Mouse (Mus musculus) kidney, adult 2 months (tissue): ENCODE results near the gene Rpl23a. TPM values are rescaled to one million over a fixed set of nuclear protein-coding genes. Genes with fewer than 3 reads are reported as not detected.

ENCODE experiments used
- DNase-seq: peaks from one replicate; pipeline ENCODE4 v3.0.0; 2021
- H3K27ac ChIP-seq: fragments of 200-500 bp; 2 replicates; pipeline ENCODE4 v1.5.1; 2012; ENCODE audit warnings: low read depth, low read length, control low read depth, inconsistent platforms; ENCODE audit not compliant: insufficient read depth
- H3K27me3 ChIP-seq: fragments of 200-500 bp; replicated peaks from 2 replicates; pipeline ENCODE4 v1.6.1; 2012; ENCODE audit warnings: mild to moderate bottlenecking, moderate library complexity, low read length, inconsistent platforms; ENCODE audit not compliant: control insufficient read depth, insufficient read depth
- H3K36me3 ChIP-seq: fragments of 200-500 bp; 2 replicates; pipeline ENCODE4 v1.6.1; 2012; ENCODE audit warnings: mild to moderate bottlenecking, moderate library complexity, low read length, inconsistent platforms; ENCODE audit not compliant: control insufficient read depth, insufficient read depth
- H3K4me1 ChIP-seq: fragments of 200-500 bp; 2 replicates; pipeline ENCODE4 v1.6.1; 2011; ENCODE audit warnings: low read length; ENCODE audit not compliant: control insufficient read depth, insufficient read depth
- H3K4me3 ChIP-seq: fragments of 200-500 bp; 2 replicates; pipeline ENCODE4 v1.5.1; 2011; ENCODE audit warnings: mild to moderate bottlenecking, low read depth, low read length, control low read depth; ENCODE audit not compliant: insufficient read depth
- CTCF ChIP-seq: fragments of 200-500 bp; conservative IDR thresholded peaks from 2 replicates; pipeline ENCODE4 v1.5.1; 2011; ENCODE audit warnings: low read depth, mild to moderate bottlenecking, control low read depth, low read length, moderate library complexity, mixed read lengths; ENCODE audit not compliant: insufficient read depth, insufficient read length
- POLR2A ChIP-seq: fragments of 200-500 bp; IDR thresholded peaks from one replicate; pipeline ENCODE4 v1.6.1; 2011; ENCODE audit warnings: low read depth, low read length, control low read depth
- WGBS: fragments of 180-500 bp; shearing (Covaris S2); methylation state at CpG from one replicate; pipeline ENCODE4 v1.1.7; 2018; 5-methylcytosine and 5-hydroxymethylcytosine counted together
- polyA plus RNA-seq: library from polyadenylated mRNA; depleted of rRNA; stranded (reverse); fragments of >200 nt; gene quantifications from 2 replicates; pipeline ENCODE4 v1.2.3, GENCODE M21; 2012

Rpl23a gene
- polyA plus RNA-seq, 1 experiment = 278 TPM

GRCm38 (mm10) chr11:78209886-78210285, 26.5 kb upstream of the Rpl23a start:
- Histone ChIP-seq H3K4me1 (no peaks in the 10 kb centered on the region), H3K4me3 (no peak overlapping the region), H3K27ac (no peak overlapping the region), H3K36me3 (peaks cover 10% of the 10 kb centered on the region; the same call in 1 of the 2 replicates), H3K27me3 (no peaks in the 10 kb centered on the region)
- DNase-seq = no peak
- 85% methylated on average over 6 of the region's 6 CpGs for WGBS
- no peak for TF ChIP-seq CTCF
- no peak for TF ChIP-seq POLR2A

- Histone ChIP-seq H3K27me3 (no peaks in the 10 kb centered on the region), H3K36me3 (peaks cover 6% of the 10 kb centered on the region; the same call in 1 of the 2 replicates), H3K4me3 (no peak overlapping the region), H3K4me1 (peaks cover 7% of the 10 kb centered on the region; the same call in 1 of the 2 replicates), H3K27ac (no peak overlapping the region)
- 93% methylated on average over 7 of the region's 7 CpGs for WGBS
- TF ChIP-seq POLR2A = no peak
- TF ChIP-seq CTCF = no peak
- no peak for DNase-seq
Measured at GRCm38 (mm10) chr11:78207190-78207589, 23.8 kb upstream of the Rpl23a start.

- TF ChIP-seq POLR2A (no peak), CTCF (no peak)
- Histone ChIP-seq H3K27me3 (no peaks in the 10 kb centered on the region), H3K4me3 (no peak overlapping the region), H3K27ac (no peak overlapping the region), H3K36me3 (peaks cover 2% of the 10 kb centered on the region; the same call in 1 of the 2 replicates), H3K4me1 (peaks cover 7% of the 10 kb centered on the region; the same call in 1 of the 2 replicates)
- WGBS = 51% methylated on average over 13 of the region's 13 CpGs
- no peak for DNase-seq
Measured at GRCm38 (mm10) chr11:78205361-78206206, 22.2 kb upstream of the Rpl23a start.

GRCm38 (mm10) chr11:78204287-78204686, 20.9 kb upstream of the Rpl23a start:
- peaks cover 7% of the 10 kb centered on the region; the same call in 1 of the 2 replicates for H3K4me1 ChIP-seq
- H3K27ac ChIP-seq = no peak overlapping the region
- no peak for DNase-seq
- TF ChIP-seq CTCF = no peak
- TF ChIP-seq POLR2A = no peak
- no peaks in the 10 kb centered on the region for H3K27me3 ChIP-seq
- H3K36me3 ChIP-seq = peaks cover 2% of the 10 kb centered on the region; the same call in 1 of the 2 replicates
- no peak overlapping the region for H3K4me3 ChIP-seq
- 83% methylated on average over 6 of the region's 6 CpGs for WGBS

- H3K4me3 ChIP-seq = no peak overlapping the region
- peaks cover 7% of the 10 kb centered on the region; the same call in 1 of the 2 replicates for H3K4me1 ChIP-seq
- H3K27ac ChIP-seq = no peak overlapping the region
- no peak for TF ChIP-seq CTCF
- TF ChIP-seq POLR2A = no peak
- DNase-seq = peak; percentile 49
- peaks cover under 1% of the 10 kb centered on the region; the same call in 1 of the 2 replicates for H3K36me3 ChIP-seq
- H3K27me3 ChIP-seq = no peaks in the 10 kb centered on the region
- 61% methylated on average over 3 of the region's 3 CpGs for WGBS
Measured at GRCm38 (mm10) chr11:78202372-78202771, 19.0 kb upstream of the Rpl23a start.

- Histone ChIP-seq H3K4me1 (peaks cover 9% of the 10 kb centered on the region), H3K27ac (no peak overlapping the region; the same call in 1 of the 2 replicates), H3K27me3 (no peaks in the 10 kb centered on the region), H3K4me3 (peak overlapping the region; percentile 72; the same call in 1 of the 2 replicates), H3K36me3 (no peaks in the 10 kb centered on the region)
- no peak for DNase-seq
- 64% methylated on average over 23 of the region's 23 CpGs for WGBS
- TF ChIP-seq POLR2A (no peak), CTCF (no peak)
Measured at GRCm38 (mm10) chr11:78195101-78195863, 11.9 kb upstream of the Rpl23a start.
